Mouse (Mus musculus) cerebellum, adult 2 months (tissue): ENCODE data around the gene Sptbn1.

Experiments used
- CTCF ChIP-seq: fragments of 200-500 bp; IDR thresholded peaks from 2 replicates; pipeline ENCODE4 v1.5.1; 2011; ENCODE audit warnings: low read depth, mild to moderate bottlenecking, control low read depth, low read length, moderate library complexity, borderline replicate concordance; ENCODE audit not compliant: insufficient read depth
- POLR2A ChIP-seq: fragments of 200-500 bp; IDR thresholded peaks from 2 replicates; pipeline ENCODE4 v1.6.1; 2011; ENCODE audit warnings: low read length, control low read depth, borderline replicate concordance; ENCODE audit not compliant: insufficient read depth

- no peak for TF ChIP-seq CTCF
- TF ChIP-seq POLR2A = no peak
Measured at GRCm38 (mm10) chr11:30099916-30100315, 168.1 kb downstream of the Sptbn1 start.
